Mouse (Mus musculus) cerebellum, adult 9-11 months (tissue): ENCODE results near the gene Ulk3.

Source experiments
- DNase-seq: peaks from one replicate; pipeline ENCODE4 v3.0.0; 2022

Gene Ulk3

DNA sequence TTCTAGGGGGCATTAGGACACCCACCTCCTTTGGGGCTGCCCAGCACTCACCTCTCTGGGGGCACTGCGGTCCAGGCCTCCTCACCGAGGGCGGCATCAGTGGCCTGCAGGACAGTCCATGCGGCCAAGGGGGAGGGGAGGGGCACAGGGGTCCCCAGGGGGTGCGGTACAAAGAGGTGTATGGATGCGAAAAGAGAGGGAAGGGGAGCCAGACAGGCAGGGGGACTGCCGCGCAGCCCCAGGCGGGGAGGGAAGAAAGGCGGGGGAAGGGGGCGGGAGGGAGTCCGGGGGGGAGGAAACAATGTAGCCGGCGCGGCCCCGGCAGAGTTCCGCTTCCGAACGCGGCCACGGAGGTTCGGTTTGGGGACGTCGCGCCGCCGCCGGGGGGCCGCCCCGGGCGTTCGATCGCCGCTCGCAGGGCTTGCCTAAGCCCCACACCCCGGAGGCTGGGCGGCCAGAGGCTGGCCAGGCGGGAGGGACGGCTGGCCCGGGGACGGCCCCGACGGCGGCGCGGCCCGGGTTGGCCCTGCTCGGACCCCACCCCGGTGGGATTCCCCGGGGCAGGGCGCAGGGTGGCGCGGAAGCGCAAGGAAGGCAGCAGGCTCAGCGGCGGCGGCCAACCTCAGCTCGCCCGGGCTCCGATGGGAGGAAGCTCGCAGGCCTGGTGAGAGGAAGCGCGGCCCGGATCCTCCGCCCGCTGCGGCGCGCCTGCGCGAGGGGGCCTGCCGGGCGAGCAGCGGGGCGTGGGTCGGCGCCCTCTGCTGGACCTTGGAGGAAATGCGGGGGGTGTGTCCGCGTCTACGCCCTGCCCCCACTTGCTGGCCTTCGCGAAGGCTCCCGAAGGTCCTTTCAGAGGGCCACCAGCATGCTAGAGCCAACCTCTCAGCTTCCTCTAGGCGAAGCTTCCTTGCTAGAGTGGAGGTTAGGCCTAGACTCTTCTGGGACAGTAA, 56.0 kb downstream of the Ulk3 start:
- peak; percentile 91 for DNase-seq
